Mouse (Mus musculus): Measurements from ENCODE around the gene Tes3-ps.
A peak's percentile ranks its signal among the peaks of the same experiment; 100 is the strongest.

The Tes3-ps gene

DNA sequence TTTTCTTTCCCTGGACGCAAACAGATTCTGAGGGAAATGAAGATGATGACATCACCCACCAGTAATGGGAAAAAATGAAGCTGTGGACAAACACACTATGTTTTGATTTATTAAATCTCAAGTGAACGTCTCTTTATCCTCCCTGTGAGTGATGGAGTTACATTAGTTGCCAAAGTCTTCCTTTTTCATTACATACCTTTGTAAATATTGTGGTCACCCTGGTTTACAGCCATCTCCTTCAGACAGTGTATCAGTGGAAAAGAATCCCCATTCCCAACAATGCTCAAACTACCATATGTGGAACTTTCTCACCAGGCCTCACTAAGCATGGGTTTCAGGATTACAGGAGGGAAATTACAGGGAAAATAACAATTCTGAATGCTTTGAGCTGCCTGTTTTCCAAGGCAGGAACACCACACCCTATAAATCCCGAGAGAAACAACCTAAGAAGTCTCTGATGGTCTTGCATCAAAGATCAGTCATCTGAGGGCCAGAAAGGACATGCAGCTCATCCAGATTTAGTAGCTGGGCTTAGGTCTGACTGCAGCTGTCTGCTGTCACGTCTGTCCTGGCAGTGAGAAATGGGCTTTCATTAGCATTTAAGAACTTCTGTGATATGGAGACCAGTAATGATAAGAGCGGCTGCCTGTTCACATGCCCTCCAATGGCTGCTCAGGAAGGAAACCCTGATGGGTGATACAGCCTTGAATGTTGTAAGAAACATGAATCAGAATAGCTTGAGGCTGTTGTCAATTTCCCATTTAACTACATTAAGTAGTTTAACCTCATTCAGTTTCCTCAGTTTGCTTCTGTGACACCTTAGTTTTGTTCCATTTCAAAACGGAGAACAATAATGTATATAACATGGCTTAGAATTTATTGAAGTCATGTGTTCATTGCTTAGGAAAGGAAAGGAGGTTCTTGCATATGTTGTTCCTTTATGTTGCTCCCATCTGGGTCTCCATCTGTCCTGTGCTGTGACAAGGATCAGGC is at the start of gene Tes3-ps:
Gene Tes3-ps (plus strand): TSS at position 943 of the 993 bp plus-strand sequence.
- DNase-seq = no peak

- no peak for DNase-seq
Measured at GRCm38 (mm10) chr13:49444451-49444850, 48.7 kb upstream of the Tes3-ps start.

DNA sequence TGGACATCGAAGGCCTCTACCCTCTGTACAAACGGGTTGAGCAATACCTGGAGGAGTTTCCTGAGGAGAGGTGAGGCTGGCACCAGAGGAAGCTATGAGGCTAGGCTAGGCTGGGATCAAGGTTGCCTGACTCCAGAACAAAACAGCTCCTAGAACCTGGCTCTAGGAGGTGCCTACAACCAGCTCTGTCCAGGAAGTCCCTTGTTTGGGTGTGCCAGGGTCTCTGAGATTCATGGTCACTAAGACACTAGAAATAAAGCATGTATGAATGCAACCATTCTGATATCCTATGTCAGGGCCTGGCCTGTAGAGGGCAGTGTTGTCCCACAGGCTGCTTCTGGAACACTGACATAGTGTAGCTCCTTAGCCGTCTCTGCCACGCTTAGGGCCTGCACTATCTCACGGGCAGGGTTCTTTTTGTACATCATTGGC is 43.8 kb upstream of the Tes3-ps start:
- DNase-seq = peak; percentile 81 to 89

DNA sequence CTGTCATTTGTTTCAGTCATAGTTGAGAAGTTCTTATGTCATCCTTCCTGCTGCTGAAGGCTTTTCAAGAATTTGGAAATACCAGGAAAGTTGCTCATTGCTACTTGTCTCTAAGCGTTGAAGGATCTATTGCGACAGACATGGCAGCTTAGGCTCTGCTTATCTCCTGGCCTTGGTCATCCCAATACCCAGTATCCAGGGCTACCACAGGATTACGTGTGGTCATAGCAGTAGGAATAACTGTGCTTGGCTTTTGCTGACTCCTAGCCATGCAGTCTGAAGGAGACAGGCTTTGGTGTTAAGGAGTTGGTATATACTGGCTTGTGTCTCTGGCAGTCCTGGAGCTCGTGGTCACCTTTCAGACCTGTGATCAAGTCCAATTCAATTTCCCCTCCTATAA is 32.8 kb upstream of the Tes3-ps start:
- no peak for DNase-seq

GRCm38 (mm10) chr13:49460692-49461414 is 32.3 kb upstream of the Tes3-ps start:
- DNase-seq = no peak

DNA sequence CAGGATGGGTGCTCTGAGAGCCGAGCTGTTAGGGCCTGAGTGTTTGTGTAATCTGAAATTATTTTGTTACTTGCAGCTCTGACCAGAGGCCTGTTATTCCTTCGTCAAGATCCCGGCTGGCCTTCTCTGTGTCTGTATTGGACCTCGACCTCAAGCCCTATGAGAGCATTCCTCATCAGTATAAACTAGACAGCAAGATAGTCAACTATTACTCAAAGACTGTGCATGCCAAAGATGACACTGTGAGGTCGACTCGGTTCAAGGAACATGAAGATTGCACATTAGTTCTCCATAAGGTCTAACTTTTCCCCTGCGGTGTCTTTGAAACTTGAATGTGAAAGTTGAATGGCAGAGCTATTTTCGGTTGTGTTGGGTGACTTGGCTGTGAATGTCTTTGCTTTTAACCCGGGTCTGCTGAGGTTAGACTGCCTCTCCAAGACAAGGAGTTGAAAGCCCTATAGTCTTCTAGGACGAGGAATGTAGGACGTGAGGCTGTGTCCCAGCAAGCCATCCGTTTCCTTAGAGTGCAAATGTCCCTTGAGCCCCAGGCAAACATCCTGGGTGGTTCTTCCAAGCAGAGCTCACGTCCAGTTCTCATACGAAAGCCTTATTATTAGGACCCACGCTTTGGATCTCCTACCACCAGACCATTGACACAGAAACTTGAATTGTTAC is 31.5 kb upstream of the Tes3-ps start:
- DNase-seq = no peak

DNA sequence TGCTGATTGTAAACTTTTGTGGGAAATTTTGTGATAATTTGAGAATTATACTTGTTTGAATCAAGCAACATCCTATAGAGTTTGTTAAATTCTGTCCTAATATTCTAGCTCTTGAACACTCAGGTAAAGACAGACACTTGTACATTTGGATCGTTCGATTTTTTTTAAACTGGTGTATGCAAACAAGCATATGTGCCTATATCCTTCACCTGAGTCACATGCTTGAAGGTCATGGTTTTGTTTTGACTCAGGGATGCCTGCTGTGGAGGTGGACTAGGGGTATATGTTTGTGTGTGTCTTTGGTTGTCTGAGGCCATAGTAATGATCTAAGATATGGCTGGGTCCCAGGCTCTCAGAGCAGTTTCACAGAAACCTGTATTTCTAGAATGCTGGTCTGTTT is 30.2 kb upstream of the Tes3-ps start:
- no peak for DNase-seq

GRCm38 (mm10) chr13:49465875-49466274 is 27.2 kb upstream of the Tes3-ps start:
- DNase-seq = no peak

DNA sequence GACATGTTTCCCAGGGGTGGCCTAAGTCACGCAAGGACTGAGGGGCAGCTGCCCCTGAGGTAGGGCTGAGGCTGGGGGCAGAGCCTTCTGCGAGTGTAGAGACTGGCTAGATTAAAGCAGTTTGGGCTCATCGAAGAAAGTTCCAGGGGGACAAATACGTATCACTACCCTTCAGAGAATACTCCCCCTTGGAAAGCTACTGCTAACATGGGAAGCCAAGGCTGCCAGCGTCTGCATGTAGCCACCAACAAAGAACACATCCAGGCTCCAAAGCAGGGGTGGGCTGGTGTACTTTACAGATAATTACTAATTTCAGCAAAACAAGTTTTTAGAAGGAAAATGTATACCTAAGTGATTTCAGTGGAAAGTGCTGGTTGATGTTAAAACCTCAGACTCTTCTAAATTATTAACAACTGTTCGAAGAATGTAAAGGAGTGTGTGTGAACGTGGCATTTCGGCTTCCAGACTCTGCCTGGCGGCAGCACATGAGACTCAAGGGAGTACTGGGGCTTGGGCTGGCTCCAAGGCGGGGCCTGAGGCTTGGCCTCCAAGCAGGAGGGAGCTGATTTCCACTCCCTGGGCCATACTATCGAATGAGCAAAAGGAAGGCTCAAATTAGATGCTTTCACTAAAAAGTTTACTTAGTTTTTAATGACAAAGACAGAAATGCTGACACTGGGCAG is 26.6 kb upstream of the Tes3-ps start:
- no peak for DNase-seq

DNA sequence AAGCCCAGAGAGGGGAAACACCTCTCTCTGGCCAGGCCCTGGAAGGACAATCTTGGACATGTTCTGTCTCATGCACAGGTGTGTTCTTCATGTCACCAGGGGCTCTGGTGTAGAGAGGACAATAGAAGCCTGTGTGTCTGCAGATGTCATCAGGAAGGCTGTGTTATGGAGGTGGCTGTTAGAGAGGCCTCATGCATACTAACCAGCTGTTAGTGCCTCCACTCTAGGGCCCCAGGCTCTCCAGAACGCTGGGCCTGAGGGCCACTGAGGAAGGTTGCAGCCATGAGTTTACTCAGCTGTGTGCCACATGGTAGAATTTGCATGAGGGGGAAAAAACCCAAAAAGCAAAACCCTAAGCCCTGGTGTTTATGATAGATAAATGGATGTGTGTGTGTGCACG is 25.5 kb upstream of the Tes3-ps start:
- peak in 1 of 2 experiments; percentile 4 for DNase-seq

DNA sequence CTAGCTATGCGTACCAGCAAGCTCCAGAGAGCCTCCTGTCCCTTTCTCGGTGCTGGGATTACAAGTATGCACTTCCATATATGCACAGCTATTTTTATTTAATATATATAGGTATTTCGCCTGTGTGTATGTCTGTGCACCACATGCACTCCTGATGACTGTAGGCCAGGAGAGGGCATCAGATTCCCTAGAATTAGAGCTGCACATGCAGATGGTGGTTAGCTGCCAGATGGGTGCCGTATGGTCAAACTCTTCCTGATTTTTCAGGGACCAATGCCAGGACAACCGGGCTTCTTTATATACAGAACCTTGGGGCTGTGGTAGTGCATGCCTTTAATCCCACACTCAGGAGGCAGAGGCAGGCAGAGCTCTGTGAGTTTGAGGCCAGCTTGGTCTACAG is 24.1 kb upstream of the Tes3-ps start:
- peak; percentile 8 to 29 for DNase-seq

- peak in 1 of 2 experiments; percentile 3 for DNase-seq
Measured at GRCm38 (mm10) chr13:49470319-49470718, 22.8 kb upstream of the Tes3-ps start.

DNA sequence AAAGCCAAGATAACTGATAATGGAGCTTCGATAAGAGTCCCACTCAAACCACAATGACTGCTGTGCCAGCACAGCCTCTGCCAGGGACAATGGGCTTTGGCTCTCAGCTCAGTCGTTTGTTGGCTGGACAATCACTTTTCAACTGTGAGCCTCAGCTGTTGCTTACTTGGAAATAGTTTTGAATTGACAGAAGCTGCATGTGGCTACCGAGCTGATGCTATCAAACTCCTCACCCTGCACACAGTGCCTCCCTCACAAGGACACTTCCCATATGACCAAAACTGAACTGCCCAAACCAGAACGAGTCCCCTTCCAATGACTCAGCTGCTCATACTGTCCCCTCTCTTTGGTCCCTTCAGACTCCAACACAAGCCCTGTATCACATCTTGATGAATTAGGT is 22.3 kb upstream of the Tes3-ps start:
- peak in 1 of 2 experiments; percentile 3 for DNase-seq

DNA sequence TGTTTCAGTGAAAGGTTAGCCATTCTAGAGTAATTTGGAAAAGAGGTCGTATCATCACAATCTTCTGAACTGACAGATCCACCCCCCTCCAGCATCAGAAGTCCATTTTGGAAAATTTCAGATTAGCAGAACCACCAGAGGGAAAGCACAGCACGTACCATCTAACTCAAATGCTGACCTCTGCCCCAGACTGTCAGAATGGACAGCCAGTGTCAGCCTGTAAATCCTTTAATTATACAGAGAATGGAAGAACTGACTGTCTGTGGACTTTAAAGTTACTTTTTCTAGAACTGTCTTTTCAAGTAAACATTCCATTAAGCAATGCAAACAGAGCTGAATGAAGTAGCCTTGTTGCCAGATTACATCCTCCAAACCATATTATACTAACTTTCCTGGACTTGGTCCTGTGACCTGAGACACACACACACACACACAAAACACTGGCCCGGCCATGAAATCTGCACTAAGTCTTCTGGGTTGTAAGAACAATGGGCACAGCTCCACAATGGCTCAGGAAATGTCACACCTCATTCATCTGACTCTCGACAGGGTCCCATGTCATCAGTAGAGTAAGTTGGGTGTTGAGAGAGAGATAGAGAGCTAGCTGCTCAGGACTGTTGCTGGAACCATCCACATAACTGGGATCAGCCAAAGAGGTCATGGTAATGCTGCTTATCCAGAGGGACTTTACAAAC is 21.0 kb upstream of the Tes3-ps start:
- DNase-seq = no peak

- no peak for DNase-seq
Measured at GRCm38 (mm10) chr13:49472676-49473005, 20.5 kb upstream of the Tes3-ps start.

- no peak for DNase-seq
Measured at GRCm38 (mm10) chr13:49477887-49478286, 15.2 kb upstream of the Tes3-ps start.

DNA sequence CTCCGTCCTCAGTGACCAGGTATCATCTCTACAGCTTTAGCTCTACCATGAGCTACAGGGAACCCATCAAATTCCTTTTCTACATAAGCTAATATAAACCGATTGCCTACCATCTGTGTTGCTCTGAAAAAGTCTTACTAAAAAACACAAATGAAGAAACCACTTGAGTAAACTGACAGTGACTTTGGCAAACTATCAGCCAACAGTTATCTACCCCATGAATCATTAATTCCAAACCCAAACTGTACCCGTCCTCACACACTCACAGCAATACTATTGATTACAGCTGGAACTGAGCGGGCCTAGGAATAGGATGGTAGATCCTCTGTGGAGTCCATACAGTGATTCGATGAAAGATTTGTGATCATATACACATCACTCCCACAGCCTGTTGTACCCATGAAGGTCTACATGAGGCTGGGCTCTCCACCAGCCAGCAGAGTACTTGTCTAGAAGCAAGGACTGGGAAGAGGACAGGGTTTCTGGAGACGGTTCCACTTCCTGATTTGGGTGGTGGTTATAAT is 14.2 kb upstream of the Tes3-ps start:
- DNase-seq = no peak

DNA sequence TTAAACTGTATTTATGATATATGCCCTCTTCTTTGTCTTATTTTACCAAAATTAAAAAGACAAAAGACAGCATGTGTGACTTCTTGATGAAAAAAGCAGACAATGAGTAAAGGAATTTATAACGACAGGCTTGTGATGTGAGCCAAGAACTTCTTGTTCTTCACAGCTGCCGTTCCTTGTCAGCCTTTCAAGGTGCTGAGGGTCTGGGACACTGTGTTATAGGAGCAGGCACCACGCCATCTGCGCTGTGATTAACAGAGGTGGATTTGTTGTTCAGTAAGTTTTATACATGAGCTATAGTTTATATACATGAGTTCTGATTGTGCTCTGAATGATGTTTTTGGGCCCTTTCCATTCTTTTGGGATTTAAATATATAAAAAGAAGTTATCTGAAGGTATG is 13.7 kb upstream of the Tes3-ps start:
- no peak for DNase-seq

DNA sequence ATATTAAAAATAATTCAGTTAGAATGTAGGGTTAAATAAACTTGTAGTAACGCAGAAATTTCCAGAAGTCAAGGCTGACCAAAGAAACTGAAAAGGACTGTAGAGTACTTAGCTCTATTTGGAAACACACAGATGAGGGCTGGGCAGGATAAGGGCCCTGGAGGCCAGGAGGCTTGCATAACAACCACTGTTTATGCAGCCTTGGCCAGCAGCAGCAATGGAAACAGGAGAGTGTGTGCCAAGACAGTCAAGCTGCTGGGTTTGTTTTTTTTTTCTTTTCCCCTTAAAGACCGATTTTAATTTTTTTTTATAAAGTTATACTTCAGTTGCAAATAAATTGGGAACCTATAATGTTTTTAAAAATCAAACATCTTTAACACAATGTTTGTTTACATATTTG is 13.1 kb upstream of the Tes3-ps start:
- peak; percentile 41 to 64 for DNase-seq

GRCm38 (mm10) chr13:49480551-49480950 is 12.6 kb upstream of the Tes3-ps start:
- DNase-seq = peak; percentile 48 to 49

- no peak for DNase-seq
Measured at GRCm38 (mm10) chr13:49485388-49485787, 7.7 kb upstream of the Tes3-ps start.

GRCm38 (mm10) chr13:49504510-49504909 is 11.4 kb downstream of the Tes3-ps start, which contains the start of gene Ecm2:
Ecm2 (plus strand) TSS chr13:49504810.
- no peak for DNase-seq
